Mouse (Mus musculus) urinary bladder, postnatal 25 days (tissue): ENCODE measurements around the gene Vav1.

ENCODE experiments used
- DNase-seq: peaks from one replicate; pipeline ENCODE4 v3.0.0; 2022; ENCODE audit warnings: low spot score

The Vav1 gene

GRCm38 (mm10) chr17:57339298-57339697, 60.4 kb downstream of the Vav1 start:
- DNase-seq: no peak

GRCm38 (mm10) chr17:57341568-57341967, 62.7 kb downstream of the Vav1 start:
- DNase-seq: no peak

GRCm38 (mm10) chr17:57344029-57344707, 65.3 kb downstream of the Vav1 start:
- no peak for DNase-seq

- DNase-seq: no peak
These were observed 68.1 kb downstream of the Vav1 start for GRCm38 (mm10) chr17:57347017-57347416.

GRCm38 (mm10) chr17:57347781-57348180, 68.9 kb downstream of the Vav1 start:
- no peak for DNase-seq

GRCm38 (mm10) chr17:57349067-57349466, 70.2 kb downstream of the Vav1 start:
- no peak for DNase-seq

GRCm38 (mm10) chr17:57350212-57350611, 71.3 kb downstream of the Vav1 start:
- DNase-seq: no peak

- no peak for DNase-seq
These were observed 72.2 kb downstream of the Vav1 start for GRCm38 (mm10) chr17:57351107-57351506.

GRCm38 (mm10) chr17:57358441-57358840, 79.5 kb downstream of the Vav1 start, which contains the start of gene Adgre1:
Gene Adgre1 (plus strand): TSS chr17:57358691.
- DNase-seq: no peak

GRCm38 (mm10) chr17:57359485-57360241, 80.8 kb downstream of the Vav1 start:
- DNase-seq: no peak
